9 mouse cellular contexts compared by ENCODE assay signal in genomic region chr14:27029771-27030173, GRCm38 (mm10). TPM values are rescaled to one million over a fixed set of nuclear protein-coding genes. Genes with fewer than 3 reads are reported as not detected.
A peak's percentile ranks its signal among the peaks of the same experiment; 100 is the strongest.
DNase-seq lines count a peak whose midpoint lies in the region; ATAC-seq and TF ChIP-seq lines count a peak whose summit lies in the region.
"Had no signal": no experiment of that assay in that cellular context is flagged by ENCODE, and none has a peak within 500 bp of the region (broad histone marks: within the 10 kb centered on the region; RNA-seq: fewer than 3 reads in every experiment).

No protein-coding gene starts in this region.

- WGBS in spleen, adult 2 months, result 2% methylated on average over 15 of the region's 15 CpGs
- WGBS in intestine, embryonic 15.5 days, result 2% methylated on average over 15 of the region's 15 CpGs

- no peaks in the 10 kb centered on the region for H3K27me3 ChIP-seq in spleen, adult 2 months (ENCODE audit: control insufficient read depth, insufficient read depth, low read length)
- H3K27me3 ChIP-seq in intestine, embryonic 15.5 days (replicated peaks), result no peaks in the 10 kb centered on the region
- H3K27me3 ChIP-seq: embryonic facial prominence, embryonic 12.5 days had no signal

- no peak for TF ChIP-seq POLR2A in spleen, adult 2 months (IDR thresholded peaks at IDR 0.05; ENCODE audit: low read depth, low read length)

- peak; percentile 62; the same call in 1 of the 2 replicates for TF ChIP-seq CTCF in spleen, adult 2 months (IDR thresholded peaks at IDR 0.05; ENCODE audit: extremely low read depth, insufficient read depth, insufficient read length, insufficient replicate concordance)

- no peaks in the 10 kb centered on the region for H3K4me1 ChIP-seq in spleen, adult 2 months (ENCODE audit: control insufficient read depth, insufficient read depth, insufficient read length)
- H3K4me1 ChIP-seq in intestine, embryonic 15.5 days (replicated peaks), result no peaks in the 10 kb centered on the region

- no peak overlapping the region for H3K4me2 ChIP-seq in intestine, embryonic 15.5 days (replicated peaks)
- H3K4me2 ChIP-seq: embryonic facial prominence, embryonic 12.5 days had no signal

- no peak overlapping the region for H3K4me3 ChIP-seq in spleen, adult 2 months (ENCODE audit: extremely low read depth, insufficient read depth, insufficient read length)
- H3K4me3 ChIP-seq in intestine, embryonic 15.5 days (replicated peaks), result no peak overlapping the region
- H3K4me3 ChIP-seq: embryonic facial prominence, embryonic 12.5 days had no signal

- intact Hi-C loops in left cerebral cortex, postnatal 25 days (cut with DNase I), result loop anchor here (2.0 to 10.0 kb wide), 5 partner anchors 67 to 385 kb away; partner anchors contain the start of gene Pde12

- no peaks in the 10 kb centered on the region for H3K9me3 ChIP-seq in intestine, embryonic 15.5 days
- H3K9me3 ChIP-seq: embryonic facial prominence, embryonic 12.5 days had no signal

- no peak overlapping the region for H3K27ac ChIP-seq in spleen, adult 2 months (ENCODE audit: insufficient read depth, low read length)
- H3K27ac ChIP-seq in intestine, embryonic 15.5 days, result no peak overlapping the region
- H3K27ac ChIP-seq: embryonic facial prominence, embryonic 12.5 days had no signal

- peak in 1 of 2 experiments; percentile 30 for DNase-seq in spleen, adult 2 months (ENCODE audit: low read depth in 1 of 2, low spot score in 2 of 2)
- DNase-seq in spleen, postnatal 10 days (ENCODE audit: low spot score in 2 of 2), result no peak
- DNase-seq in cerebellum, adult 18-20 months, result peak; percentile 51 to 56
- peak; percentile 20 to 82 for DNase-seq in frontal cortex, adult 2 months (ENCODE audit: extremely low spot score in 1 of 2, low spot score in 1 of 2)
- DNase-seq in left cerebral cortex, postnatal 25 days (ENCODE audit: low spot score in 2 of 2), result peak; percentile 54 to 84
- DNase-seq in thymus, postnatal 25 days, result peak; percentile 36

- ATAC-seq in intestine, embryonic 15.5 days, result peak; percentile 65
- ATAC-seq in monocyte, adult 5-6 weeks (replicated peaks; ENCODE audit: insufficient number of reproducible peaks, low FRiP score, low TSS enrichment, poor library complexity, severe bottlenecking), result peak; percentile 78; the same call in 1 of the 2 replicates

- no peak overlapping the region for H3K9ac ChIP-seq in intestine, embryonic 15.5 days
- H3K9ac ChIP-seq: embryonic facial prominence, embryonic 12.5 days had no signal

- H3K36me3 ChIP-seq in spleen, adult 2 months (ENCODE audit: control insufficient read depth, insufficient read depth, low read length), result no peaks in the 10 kb centered on the region
- H3K36me3 ChIP-seq in intestine, embryonic 15.5 days, result no peaks in the 10 kb centered on the region
- H3K36me3 ChIP-seq: embryonic facial prominence, embryonic 12.5 days had no signal

RNA-seq across cellular contexts. Expression of gene Il17rd, which starts 9.0 kb away (rescaled TPM):
- polyA plus RNA-seq in spleen, adult 2 months (2012; rRNA removed), result 0.99 and 1.0 TPM in 2 replicates
- 2.0 and 2.5 TPM in 2 replicates for polyA plus RNA-seq in frontal cortex, adult 2 months (2012; rRNA removed)
- 1.9 and 2.4 TPM in 2 replicates for polyA plus RNA-seq in intestine, embryonic 15.5 days (2015; fragmentation: Nextera tagmentation; extraction: Ambion mirVana)
- 1 to 10 TPM; 2.7 to 2.8 TPM for total RNA-seq in left cerebral cortex, postnatal 25 days (2021)
- 0.29 to 1.1 TPM (median 0.49 TPM) in 3 replicates for total RNA-seq in monocyte, adult 5-6 weeks (2017)

RNA-seq across cellular contexts. Expression of gene Hesx1, which starts 35.6 kb away (rescaled TPM):
- polyA plus RNA-seq in spleen, adult 2 months (2012; rRNA removed), result 0.09 TPM in 1 of 2 replicates, not detected in the other
- polyA plus RNA-seq in frontal cortex, adult 2 months (2012; rRNA removed), result not detected in 2 replicates
- 0.34 and 0.35 TPM in 2 replicates for polyA plus RNA-seq in intestine, embryonic 15.5 days (2015; fragmentation: Nextera tagmentation; extraction: Ambion mirVana)
- not detected for total RNA-seq in left cerebral cortex, postnatal 25 days (2021)
- not detected in 3 replicates for total RNA-seq in monocyte, adult 5-6 weeks (2017)

RNA-seq across cellular contexts. Expression of gene Appl1, which starts 58.7 kb away (rescaled TPM):
- polyA plus RNA-seq in spleen, adult 2 months (2012; rRNA removed), result 2.5 and 2.7 TPM in 2 replicates
- polyA plus RNA-seq in frontal cortex, adult 2 months (2012; rRNA removed), result 36.1 and 37.0 TPM in 2 replicates
- polyA plus RNA-seq in intestine, embryonic 15.5 days (2015; fragmentation: Nextera tagmentation; extraction: Ambion mirVana), result 27.2 and 32.9 TPM in 2 replicates
- total RNA-seq in left cerebral cortex, postnatal 25 days (2021), result 10 to 100 TPM; 66.4 to 67.8 TPM
- 28.4 to 48.0 TPM (median 47.6 TPM) in 3 replicates for total RNA-seq in monocyte, adult 5-6 weeks (2017)

Comparison
In these comparisons a context has a peak if more than half of its experiments do, and no peak if none do; other contexts are left out.
1. DNase-seq: peak in cerebellum, adult 18-20 months (2 of 2), frontal cortex, adult 2 months (2 of 2), left cerebral cortex, postnatal 25 days (2 of 2) and thymus, postnatal 25 days (single experiment); none in spleen, postnatal 10 days (0 of 2).